Mouse (Mus musculus) adipocyte (in vitro differentiated cells): ENCODE data around the gene Kcne1.

Source experiments
- DNase-seq: peaks from one replicate; pipeline ENCODE4 v3.0.0-alpha.2; 2016; ENCODE audit warnings: low spot score

The Kcne1 gene

GRCm38 (mm10) chr16:92355982-92356381 lies 3.3 kb downstream of the Kcne1 start:
- no peak for DNase-seq

DNA sequence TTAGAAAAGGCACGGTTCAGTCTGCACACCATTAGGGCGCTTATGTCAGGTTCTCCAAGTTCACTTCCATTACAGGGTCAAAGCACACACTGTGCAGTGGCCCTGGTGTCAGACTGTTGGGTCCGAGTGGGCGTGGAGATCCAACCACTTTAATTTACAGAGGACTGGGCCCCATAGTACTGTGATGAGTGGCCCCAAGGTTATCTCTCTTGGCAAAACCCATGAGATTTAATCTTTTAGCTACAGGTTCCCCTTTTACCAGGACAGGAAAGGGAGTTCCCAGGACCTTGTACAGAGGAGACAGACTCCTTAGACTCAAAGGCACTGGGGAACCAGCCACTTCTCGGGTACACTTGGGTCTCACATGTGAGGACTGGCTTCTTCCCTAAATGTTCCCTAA lies 3.9 kb downstream of the Kcne1 start:
- DNase-seq, result no peak

DNA sequence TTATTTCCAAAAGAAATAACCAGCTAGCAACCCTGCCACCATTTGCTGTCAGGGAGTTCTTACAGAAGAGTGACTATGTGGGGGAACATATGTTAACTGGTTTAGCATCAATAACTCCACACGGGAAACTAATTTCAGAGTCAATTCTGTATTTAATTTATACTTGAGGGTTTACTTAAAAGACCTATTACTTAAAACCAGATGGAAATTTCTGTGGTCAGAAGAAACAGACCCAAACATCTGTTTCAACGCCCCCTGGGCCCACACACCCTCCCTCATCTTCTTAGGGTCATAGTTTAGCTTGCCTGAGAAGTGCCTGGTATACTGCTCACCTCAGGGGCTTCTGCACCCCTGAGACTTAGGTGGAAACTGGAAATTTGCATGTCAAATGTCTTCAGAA lies 5.4 kb downstream of the Kcne1 start:
- DNase-seq, result no peak

DNA sequence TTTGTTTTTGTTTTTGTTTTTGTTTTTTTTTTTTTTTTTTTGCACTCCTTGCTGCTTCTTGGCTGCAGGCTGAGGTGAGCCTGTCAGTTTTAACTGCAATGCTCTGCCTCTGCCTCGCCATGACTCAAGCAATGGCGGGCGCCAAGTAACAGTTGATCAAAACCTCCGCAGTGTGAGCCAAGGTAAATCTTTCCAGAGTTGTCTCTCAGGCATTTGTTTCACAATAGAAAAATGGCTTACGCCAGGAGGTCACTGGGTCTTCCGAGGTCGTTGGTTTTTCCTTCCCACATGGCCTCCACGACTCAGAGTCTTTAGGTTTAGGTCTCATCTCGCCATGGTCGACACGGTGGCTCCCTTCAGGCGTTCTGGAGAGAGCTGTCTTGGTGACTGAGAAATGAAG lies 6.0 kb downstream of the Kcne1 start:
- no peak for DNase-seq

GRCm38 (mm10) chr16:92348941-92349340 lies 10.3 kb downstream of the Kcne1 start:
- DNase-seq, result peak; percentile 19

GRCm38 (mm10) chr16:92346297-92346916 lies 12.9 kb downstream of the Kcne1 start:
- no peak for DNase-seq

DNA sequence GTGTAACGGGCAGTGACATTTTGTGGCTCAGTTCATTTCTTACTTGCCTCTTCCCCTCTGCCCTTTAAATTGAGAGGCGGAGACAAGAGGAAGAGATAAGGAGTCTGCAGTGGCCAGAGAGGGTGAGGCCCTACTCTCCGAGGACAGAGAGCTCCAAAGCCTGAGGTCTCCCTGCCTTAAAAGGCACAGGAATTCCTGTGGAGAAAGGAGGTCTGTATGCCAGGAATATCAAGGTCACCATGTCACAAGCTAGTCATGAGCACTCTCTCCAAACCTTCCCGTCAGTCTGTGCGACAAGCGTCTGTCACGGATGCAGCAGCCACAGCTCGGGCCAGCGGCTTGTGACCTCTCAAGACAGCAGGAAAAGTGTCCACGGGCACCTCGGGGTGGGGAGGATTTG lies 14.1 kb downstream of the Kcne1 start:
- no peak for DNase-seq

DNA sequence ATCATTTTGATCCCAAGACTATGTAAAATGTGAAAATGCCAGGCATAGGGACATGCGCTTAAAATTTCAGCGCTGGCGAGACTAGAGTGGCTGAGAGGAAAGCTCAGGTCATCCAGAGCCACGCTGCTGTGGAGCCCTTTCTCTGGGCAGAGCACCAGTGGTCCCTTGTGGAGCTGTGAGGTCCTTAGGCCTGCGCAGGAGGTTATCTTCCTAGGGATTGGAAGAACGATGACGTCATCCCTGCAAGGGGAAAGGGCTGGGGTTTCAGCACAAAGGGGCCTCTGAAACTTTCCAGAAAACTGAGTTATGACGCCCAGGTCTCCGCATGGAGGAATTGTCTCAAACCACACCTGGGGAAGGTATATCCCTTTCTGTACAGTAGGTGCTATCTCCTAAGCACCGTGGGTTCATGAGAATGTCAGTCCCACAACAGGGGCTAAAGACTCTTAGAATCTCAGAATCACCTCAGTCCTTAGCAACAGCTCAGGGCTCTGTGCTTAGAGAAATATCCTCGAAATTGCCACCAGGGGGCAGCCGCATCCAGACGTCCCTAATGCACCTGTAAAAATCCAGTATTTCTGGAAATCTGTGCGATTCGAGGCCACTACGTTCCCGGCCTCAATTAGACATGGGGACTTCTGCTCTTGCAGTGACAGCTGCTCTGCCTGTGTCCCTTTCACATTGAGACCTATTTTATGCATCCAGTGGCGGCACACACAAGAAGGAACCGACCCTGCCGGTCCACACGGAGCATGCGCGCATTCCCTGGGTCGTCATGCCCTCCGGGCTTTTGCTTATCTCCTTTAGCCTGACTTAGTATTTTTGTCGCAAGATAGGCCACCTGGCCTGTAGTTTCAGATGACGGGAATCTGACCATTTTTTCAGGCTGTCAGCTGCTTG lies 18.4 kb downstream of the Kcne1 start:
- DNase-seq, result peak; percentile 82

- DNase-seq, result peak; percentile 63
Measured at GRCm38 (mm10) chr16:92336280-92336679, 23.0 kb downstream of the Kcne1 start.

GRCm38 (mm10) chr16:92334600-92334999 lies 24.7 kb downstream of the Kcne1 start:
- no peak for DNase-seq

- no peak for DNase-seq
Measured at GRCm38 (mm10) chr16:92330966-92331365, 28.3 kb downstream of the Kcne1 start.

- no peak for DNase-seq
Measured at GRCm38 (mm10) chr16:92327911-92328310, 31.4 kb downstream of the Kcne1 start.

- DNase-seq, result no peak
Measured at GRCm38 (mm10) chr16:92325062-92325406, 34.2 kb downstream of the Kcne1 start.

- DNase-seq, result no peak
Measured at GRCm38 (mm10) chr16:92324309-92325061, 34.8 kb downstream of the Kcne1 start.

GRCm38 (mm10) chr16:92321341-92321740 lies 37.9 kb downstream of the Kcne1 start, which contains the start of gene Fam243:
Fam243 (minus strand) TSS chr16:92321441.
- no peak for DNase-seq

DNA sequence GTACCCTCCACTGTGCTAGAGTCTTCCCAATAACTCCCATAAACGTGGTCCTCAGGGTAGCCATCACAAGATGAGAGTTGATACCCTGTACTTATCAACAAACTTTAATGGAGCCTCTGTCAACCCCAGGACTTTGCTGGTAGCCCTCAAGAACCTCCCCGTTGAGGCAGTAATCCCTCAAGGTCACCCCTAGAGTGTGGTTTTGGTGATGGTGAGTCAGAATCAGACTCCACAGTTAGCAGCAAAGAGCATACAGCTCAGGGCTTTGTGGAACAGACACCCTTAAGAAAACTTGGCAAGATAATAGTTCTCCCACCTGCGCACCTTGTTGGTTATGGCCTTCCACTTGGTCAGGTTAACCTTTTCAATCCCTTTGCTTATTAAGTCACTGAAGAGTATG lies 38.9 kb downstream of the Kcne1 start:
- no peak for DNase-seq

GRCm38 (mm10) chr16:92319353-92320109 lies 39.7 kb downstream of the Kcne1 start:
- DNase-seq, result no peak

DNA sequence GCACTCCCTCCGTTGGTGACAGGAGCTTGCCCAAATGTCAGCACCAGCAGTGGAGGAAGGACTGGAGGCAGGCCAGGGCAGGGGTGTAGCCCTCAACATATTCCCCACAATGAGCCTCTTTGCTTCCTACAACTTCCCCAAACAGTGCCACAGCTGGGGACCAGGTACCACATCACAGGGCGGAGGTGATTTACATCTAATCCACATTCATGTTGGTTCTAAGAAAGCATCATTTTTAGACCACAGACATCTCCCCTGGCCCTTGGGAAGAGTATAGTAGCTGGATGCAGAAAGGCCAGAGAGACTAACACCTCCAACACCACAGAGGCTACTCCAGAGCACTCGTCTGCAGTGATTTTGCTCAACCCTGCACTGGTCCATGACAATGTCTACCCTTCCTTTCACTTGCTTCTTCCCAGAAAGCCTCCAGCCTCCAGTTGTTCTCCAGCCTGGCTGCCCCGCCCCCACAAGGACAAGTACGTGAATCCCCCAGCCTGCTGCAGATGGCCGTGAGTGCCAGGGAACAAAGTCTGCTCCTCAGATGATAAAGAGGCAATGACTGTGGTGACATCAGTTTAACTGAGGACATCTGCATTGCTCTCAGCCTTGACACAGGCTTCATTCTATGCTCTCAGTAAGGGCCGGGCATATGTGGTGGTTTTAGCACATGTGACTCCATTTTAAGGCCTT lies 43.1 kb downstream of the Kcne1 start:
- no peak for DNase-seq

GRCm38 (mm10) chr16:92313953-92314741 lies 45.1 kb downstream of the Kcne1 start:
- peak; percentile 68 for DNase-seq

DNA sequence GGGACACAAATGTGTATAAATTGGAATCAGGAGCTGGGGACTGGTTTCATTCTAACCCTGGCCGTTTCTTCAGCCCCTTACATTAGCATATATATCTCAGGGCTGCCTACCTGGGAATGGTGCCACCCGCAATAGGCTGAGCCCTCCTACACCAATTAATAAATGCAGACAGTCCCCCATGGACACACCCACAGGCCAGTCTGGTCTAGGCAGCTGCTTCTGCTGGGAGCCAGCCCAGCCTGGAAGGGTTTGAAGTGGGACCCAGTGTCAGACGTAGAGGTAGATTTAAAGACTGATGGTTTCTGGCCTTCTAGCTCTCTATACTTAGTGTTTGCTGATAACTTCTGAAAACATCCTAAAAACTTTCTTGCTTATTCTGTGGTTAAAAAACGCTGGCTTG lies 50.1 kb downstream of the Kcne1 start:
- no peak for DNase-seq

- no peak for DNase-seq
Measured at GRCm38 (mm10) chr16:92307947-92308346, 51.3 kb downstream of the Kcne1 start.
